Mouse (Mus musculus) liver, adult 2 months (tissue): ENCODE data around the gene Rnf113a2. TPM values are rescaled to one million over a fixed set of nuclear protein-coding genes. Genes with fewer than 3 reads are reported as not detected.
A peak's percentile ranks its signal among the peaks of the same experiment; 100 is the strongest.

ENCODE experiments used
- DNase-seq: peaks from one replicate; pipeline ENCODE4 v3.0.0-alpha.2; 2011; ENCODE audit warnings: low read depth, low spot score; ENCODE audit errors: extremely low read depth
- H3K27ac ChIP-seq: fragments of 200-500 bp; replicated peaks from 2 replicates; pipeline ENCODE4 v1.5.1; 2012; ENCODE audit warnings: low read depth, mild to moderate bottlenecking, control low read depth, inconsistent platforms, low read length; ENCODE audit not compliant: insufficient read depth
- H3K27me3 ChIP-seq: fragments of 200-500 bp; 2 replicates; pipeline ENCODE4 v1.6.1; 2012; ENCODE audit warnings: mild to moderate bottlenecking, moderate library complexity, low read length, inconsistent platforms; ENCODE audit not compliant: control insufficient read depth, insufficient read depth
- H3K36me3 ChIP-seq: fragments of 200-500 bp; 2 replicates; pipeline ENCODE4 v1.6.1; 2012; ENCODE audit warnings: low read length, inconsistent platforms; ENCODE audit not compliant: control insufficient read depth, insufficient read depth
- H3K4me1 ChIP-seq: fragments of 200-500 bp; 2 replicates; pipeline ENCODE4 v1.6.1; 2011; ENCODE audit warnings: low read length; ENCODE audit not compliant: control insufficient read depth, insufficient read depth
- H3K4me3 ChIP-seq: fragments of 200-500 bp; 2 replicates; pipeline ENCODE4 v1.5.1; 2011; ENCODE audit warnings: low read depth, mild to moderate bottlenecking, control low read depth, low read length, moderate library complexity; ENCODE audit not compliant: insufficient read depth
- H3K79me2 ChIP-seq: fragments of 200-500 bp; 2 replicates; pipeline ENCODE4 v1.6.1; 2012; ENCODE audit warnings: inconsistent platforms, mild to moderate bottlenecking, low read length, moderate library complexity; ENCODE audit not compliant: control insufficient read depth, insufficient read depth
- H3K9ac ChIP-seq: fragments of 200-500 bp; 2 replicates; pipeline ENCODE4 v1.6.1; 2012; ENCODE audit warnings: low read depth, mild to moderate bottlenecking, control low read depth, inconsistent platforms, low read length
- CTCF ChIP-seq: fragments of 200-500 bp; IDR thresholded peaks from 2 replicates; pipeline ENCODE4 v1.5.1; 2011; ENCODE audit warnings: low read depth, low read length, control low read depth
- POLR2A ChIP-seq: fragments of 200-500 bp; IDR thresholded peaks from 2 replicates; pipeline ENCODE4 v1.6.1; 2011; ENCODE audit warnings: low read length, control low read depth; ENCODE audit not compliant: insufficient read depth; ENCODE audit errors: extremely low read depth
- WGBS: fragments of 180-500 bp; shearing (Covaris S2); methylation state at CpG from one replicate; pipeline ENCODE4 v1.1.7; 2018; 5-methylcytosine and 5-hydroxymethylcytosine counted together
- polyA plus RNA-seq: library from polyadenylated mRNA; depleted of rRNA; stranded (reverse); fragments of >200 nt; gene quantifications from 2 replicates; pipeline ENCODE4 v1.2.3, GENCODE M21; 2012; rRNA removed
- total RNA-seq: library from RNA; depleted of rRNA; stranded (reverse); fragments of >200 nt; gene quantifications from 2 replicates; pipeline ENCODE4 v1.2.3, GENCODE M21; 2014; rRNA removed

Gene Rnf113a2
- 5.0 and 5.9 TPM in 2 replicates for total RNA-seq
- polyA plus RNA-seq, result 2.8 TPM in 2 replicates

GRCm38 (mm10) chr12:84416834-84417604, at the start of gene Rnf113a2:
TSS of gene Rnf113a2 (plus strand) at chr12:84417196.
- H3K79me2 ChIP-seq, result peaks cover 2% of the 10 kb centered on the region; the same call in 1 of the 2 replicates
- H3K4me1 ChIP-seq, result peaks cover 7% of the 10 kb centered on the region; the same call in 1 of the 2 replicates
- WGBS, result 2% methylated on average over 50 of the region's 50 CpGs
- H3K27ac ChIP-seq, result peak within 1 kb of the TSS; percentile 65
- H3K9ac ChIP-seq, result peak within 1 kb of the TSS; percentile 81
- DNase-seq, result peak; percentile 72
- H3K27me3 ChIP-seq, result no peaks in the 10 kb centered on the region
- H3K4me3 ChIP-seq, result peak within 1 kb of the TSS; percentile 92
- H3K36me3 ChIP-seq, result no peaks in the 10 kb centered on the region
- no peak for TF ChIP-seq CTCF
- TF ChIP-seq POLR2A, result peak; percentile 61; the same call in 1 of the 2 replicates

GRCm38 (mm10) chr12:84371647-84372046, 45.3 kb upstream of the Rnf113a2 start:
- peak; percentile 52 for DNase-seq
- no peak overlapping the region for H3K9ac ChIP-seq
- H3K4me3 ChIP-seq, result no peak overlapping the region
- peaks cover 3% of the 10 kb centered on the region; the same call in 1 of the 2 replicates for H3K79me2 ChIP-seq
- 62% methylated on average over 5 of the region's 5 CpGs for WGBS
- H3K27me3 ChIP-seq, result no peaks in the 10 kb centered on the region
- no peaks in the 10 kb centered on the region for H3K4me1 ChIP-seq
- TF ChIP-seq POLR2A, result no peak
- TF ChIP-seq CTCF, result no peak
- H3K27ac ChIP-seq, result no peak overlapping the region
- peaks cover 33% of the 10 kb centered on the region; the same call in 1 of the 2 replicates for H3K36me3 ChIP-seq

GRCm38 (mm10) chr12:84373831-84374481, 43.0 kb upstream of the Rnf113a2 start:
- WGBS, result 89% methylated on average over 6 of the region's 6 CpGs
- H3K27me3 ChIP-seq, result no peaks in the 10 kb centered on the region
- H3K36me3 ChIP-seq, result peaks cover 50% of the 10 kb centered on the region
- H3K4me1 ChIP-seq, result no peaks in the 10 kb centered on the region
- H3K4me3 ChIP-seq, result no peak overlapping the region
- H3K9ac ChIP-seq, result no peak overlapping the region
- no peak overlapping the region for H3K27ac ChIP-seq
- no peaks in the 10 kb centered on the region for H3K79me2 ChIP-seq
- TF ChIP-seq CTCF, result no peak
- DNase-seq, result no peak

- Histone ChIP-seq H3K4me3 (no peak overlapping the region), H3K27me3 (no peaks in the 10 kb centered on the region), H3K79me2 (no peaks in the 10 kb centered on the region), H3K36me3 (peaks cover 69% of the 10 kb centered on the region), H3K9ac (no peak overlapping the region), H3K4me1 (peaks cover 11% of the 10 kb centered on the region), H3K27ac (no peak overlapping the region)
- DNase-seq, result no peak
- TF ChIP-seq CTCF (no peak), POLR2A (no peak)
- WGBS, result 94% methylated on average over 4 of the region's 4 CpGs
Observed at GRCm38 (mm10) chr12:84382369-84382768, 34.6 kb upstream of the Rnf113a2 start.

GRCm38 (mm10) chr12:84384644-84385081, 32.3 kb upstream of the Rnf113a2 start:
- Histone ChIP-seq H3K27ac (peak overlapping the region; percentile 69), H3K4me3 (no peak overlapping the region), H3K79me2 (no peaks in the 10 kb centered on the region), H3K27me3 (no peaks in the 10 kb centered on the region), H3K9ac (no peak overlapping the region), H3K4me1 (peaks cover 11% of the 10 kb centered on the region), H3K36me3 (peaks cover 55% of the 10 kb centered on the region)
- 18% methylated on average over 5 of the region's 5 CpGs for WGBS
- TF ChIP-seq POLR2A (no peak), CTCF (no peak)
- DNase-seq, result peak; percentile 99

- Histone ChIP-seq H3K9ac (no peak overlapping the region), H3K27ac (peak overlapping the region; percentile 69), H3K4me3 (no peak overlapping the region), H3K79me2 (no peaks in the 10 kb centered on the region), H3K27me3 (no peaks in the 10 kb centered on the region), H3K36me3 (peaks cover 50% of the 10 kb centered on the region), H3K4me1 (peaks cover 11% of the 10 kb centered on the region)
- 70% methylated on average over 4 of the region's 4 CpGs for WGBS
- TF ChIP-seq POLR2A (no peak), CTCF (no peak)
- DNase-seq, result no peak
Observed at GRCm38 (mm10) chr12:84385408-84385807, 31.6 kb upstream of the Rnf113a2 start.
